Mouse (Mus musculus): ENCODE measurements around the gene Stmn3. TPM values are rescaled to one million over a fixed set of nuclear protein-coding genes. Genes with fewer than 3 reads are reported as not detected.
"Not testable (repeated sequence)": the region's sequence is repeated elsewhere in the genome, so short reads cannot be mapped to it uniquely, and the experiment has no call there.

Gene Stmn3
- polyA plus RNA-seq, 1 experiment from 2014 or later = 133 TPM

- WGBS = 15% methylated on average over 5 of the region's 5 CpGs
- H3K4me3 ChIP-seq = peak overlapping the region; percentile 72
- peaks cover 21% of the 10 kb centered on the region for H3K4me1 ChIP-seq
- peak overlapping the region; percentile 90 for H3K27ac ChIP-seq (replicated peaks)
- peaks cover 68% of the 10 kb centered on the region for H3K27me3 ChIP-seq (ENCODE audit: low read depth, poor library complexity, severe bottlenecking)
- DNase-seq (ENCODE audit: low spot score) = no peak
- peaks cover 11% of the 10 kb centered on the region for H3K36me3 ChIP-seq
- H3K9me3 ChIP-seq (replicated peaks) = no peaks in the 10 kb centered on the region
These were observed 1.3 kb downstream of the Stmn3 start for GRCm38 (mm10) chr2:181313006-181313343.

GRCm38 (mm10) chr2:181312435-181312834 lies 1.9 kb downstream of the Stmn3 start:
- no peak for DNase-seq (ENCODE audit: low spot score)
- H3K27me3 ChIP-seq (ENCODE audit: low read depth, poor library complexity, severe bottlenecking) = peaks cover 72% of the 10 kb centered on the region
- peak overlapping the region; percentile 72 for H3K4me3 ChIP-seq
- peaks cover 21% of the 10 kb centered on the region for H3K4me1 ChIP-seq
- no peaks in the 10 kb centered on the region for H3K9me3 ChIP-seq (replicated peaks)
- no peak overlapping the region for H3K27ac ChIP-seq (replicated peaks)
- WGBS = 76% methylated on average over 3 of the region's 3 CpGs
- peaks cover 16% of the 10 kb centered on the region for H3K36me3 ChIP-seq

- Histone ChIP-seq H3K9me3 (replicated peaks) (no peaks in the 10 kb centered on the region), H3K4me1 (peaks cover 6% of the 10 kb centered on the region; the same call in 1 of the 2 replicates), H3K36me3 (peaks cover 40% of the 10 kb centered on the region), H3K4me3 (0 out of 2 replicates have a peak overlapping the region, but pooled peaks have one; percentile 14), H3K27me3 (ENCODE audit: low read depth, poor library complexity, severe bottlenecking) (peaks cover 48% of the 10 kb centered on the region), H3K27ac (replicated peaks) (no peak overlapping the region)
- peak; percentile 61 for DNase-seq (ENCODE audit: low spot score)
- 12% methylated on average over 30 of the region's 30 CpGs for WGBS
These were observed 7.0 kb downstream of the Stmn3 start for GRCm38 (mm10) chr2:181307144-181307804.

GRCm38 (mm10) chr2:181304944-181305343 lies 9.4 kb downstream of the Stmn3 start:
- no peaks in the 10 kb centered on the region for H3K9me3 ChIP-seq (replicated peaks)
- peaks cover 63% of the 10 kb centered on the region for H3K36me3 ChIP-seq
- H3K27me3 ChIP-seq (ENCODE audit: low read depth, poor library complexity, severe bottlenecking) = peaks cover 42% of the 10 kb centered on the region
- H3K27ac ChIP-seq (replicated peaks) = no peak overlapping the region
- WGBS = 82% methylated on average over 1 of the region's 1 CpGs
- H3K4me3 ChIP-seq = no peak overlapping the region
- DNase-seq (ENCODE audit: low spot score) = no peak
- H3K4me1 ChIP-seq = peaks cover 6% of the 10 kb centered on the region; the same call in 1 of the 2 replicates

- WGBS = 30% methylated on average over 3 of the region's 3 CpGs
- H3K4me1 ChIP-seq = 0 out of 2 replicates have a peak, but pooled peaks cover 2% of the 10 kb centered on the region
- no peak for DNase-seq (ENCODE audit: low spot score)
- H3K36me3 ChIP-seq = peaks cover 55% of the 10 kb centered on the region
- no peak overlapping the region for H3K4me3 ChIP-seq
- H3K9me3 ChIP-seq (replicated peaks) = no peaks in the 10 kb centered on the region
- peaks cover 21% of the 10 kb centered on the region for H3K27me3 ChIP-seq (ENCODE audit: low read depth, poor library complexity, severe bottlenecking)
- H3K27ac ChIP-seq (replicated peaks) = no peak overlapping the region
These were observed 12.3 kb downstream of the Stmn3 start for GRCm38 (mm10) chr2:181302041-181302440.

- H3K4me3 ChIP-seq = no peak overlapping the region
- H3K36me3 ChIP-seq = peaks cover 11% of the 10 kb centered on the region
- peaks cover 22% of the 10 kb centered on the region for H3K4me1 ChIP-seq
- no peaks in the 10 kb centered on the region for H3K9me3 ChIP-seq (replicated peaks)
- H3K27me3 ChIP-seq (ENCODE audit: low read depth, poor library complexity, severe bottlenecking) = no peaks in the 10 kb centered on the region
- 92% methylated on average over 1 of the region's 1 CpGs for WGBS
- DNase-seq (ENCODE audit: low spot score) = no peak
- H3K27ac ChIP-seq (replicated peaks) = no peak overlapping the region
These were observed 23.4 kb downstream of the Stmn3 start for GRCm38 (mm10) chr2:181290937-181291336.

GRCm38 (mm10) chr2:181288691-181289090 lies 25.6 kb downstream of the Stmn3 start:
- 85% methylated on average over 3 of the region's 3 CpGs for WGBS
- Histone ChIP-seq H3K9me3 (replicated peaks) (no peaks in the 10 kb centered on the region), H3K27me3 (ENCODE audit: low read depth, poor library complexity, severe bottlenecking) (no peaks in the 10 kb centered on the region)

GRCm38 (mm10) chr2:181287958-181288350 lies 26.3 kb downstream of the Stmn3 start, which contains the start of gene Gmeb2:
Gene Gmeb2, minus strand, starts transcription at chr2:181288035.
- peak; percentile 91 for DNase-seq (ENCODE audit: low spot score)
- Histone ChIP-seq H3K27ac (replicated peaks) (peak within 1 kb of the TSS; percentile 98), H3K4me3 (peak within 1 kb of the TSS; percentile 75), H3K36me3 (peaks cover 33% of the 10 kb centered on the region), H3K4me1 (peaks cover 22% of the 10 kb centered on the region)
- H3K9me3 ChIP-seq (replicated peaks); H3K27me3 ChIP-seq (ENCODE audit: low read depth, poor library complexity, severe bottlenecking): not testable (repeated sequence)
- WGBS = 4% methylated on average over 38 of the region's 38 CpGs

More at GRCm38 (mm10) chr2:181288691-181289090, 25.6 kb downstream of the Stmn3 start:
- H3K4me1 ChIP-seq = peaks cover 22% of the 10 kb centered on the region
- DNase-seq (ENCODE audit: low spot score) = no peak
- H3K4me3 ChIP-seq = peak overlapping the region; percentile 75
- H3K36me3 ChIP-seq = peaks cover 25% of the 10 kb centered on the region
- peak overlapping the region; percentile 98; the same call in 1 of the 2 replicates for H3K27ac ChIP-seq (replicated peaks)

- peak overlapping the region; percentile 98 for H3K27ac ChIP-seq (replicated peaks)
- peaks cover 38% of the 10 kb centered on the region for H3K36me3 ChIP-seq
- peaks cover 22% of the 10 kb centered on the region for H3K4me1 ChIP-seq
- DNase-seq (ENCODE audit: low spot score) = peak; percentile 90
- no peaks in the 10 kb centered on the region for H3K27me3 ChIP-seq (ENCODE audit: low read depth, poor library complexity, severe bottlenecking)
- no peaks in the 10 kb centered on the region for H3K9me3 ChIP-seq (replicated peaks)
- under 1% methylated on average over 61 of the region's 71 CpGs for WGBS
- H3K4me3 ChIP-seq = peak overlapping the region; percentile 75
These were observed 26.9 kb downstream of the Stmn3 start for GRCm38 (mm10) chr2:181287338-181287957.

- no peak for DNase-seq (ENCODE audit: low spot score)
- Histone ChIP-seq H3K9me3 (replicated peaks) (no peaks in the 10 kb centered on the region), H3K36me3 (peaks cover 44% of the 10 kb centered on the region), H3K27ac (replicated peaks) (peak overlapping the region; percentile 98), H3K4me3 (peak overlapping the region; percentile 75), H3K27me3 (ENCODE audit: low read depth, poor library complexity, severe bottlenecking) (no peaks in the 10 kb centered on the region), H3K4me1 (peaks cover 22% of the 10 kb centered on the region)
- 60% methylated on average over 6 of the region's 6 CpGs for WGBS
These were observed 27.5 kb downstream of the Stmn3 start for GRCm38 (mm10) chr2:181286629-181287337.

- no peaks in the 10 kb centered on the region for H3K4me1 ChIP-seq
- H3K27ac ChIP-seq (replicated peaks) = no peak overlapping the region
- no peaks in the 10 kb centered on the region for H3K27me3 ChIP-seq (ENCODE audit: low read depth, poor library complexity, severe bottlenecking)
- 98% methylated on average over 1 of the region's 1 CpGs for WGBS
- DNase-seq (ENCODE audit: low spot score) = no peak
- peaks cover 92% of the 10 kb centered on the region for H3K36me3 ChIP-seq
- H3K9me3 ChIP-seq (replicated peaks) = no peaks in the 10 kb centered on the region
- no peak overlapping the region for H3K4me3 ChIP-seq
These were observed 34.3 kb downstream of the Stmn3 start for GRCm38 (mm10) chr2:181279968-181280367.

GRCm38 (mm10) chr2:181277866-181278265 lies 36.4 kb downstream of the Stmn3 start:
- H3K36me3 ChIP-seq = peaks cover 93% of the 10 kb centered on the region
- H3K4me1 ChIP-seq = no peaks in the 10 kb centered on the region
- no peak for DNase-seq (ENCODE audit: low spot score)
- no peak overlapping the region for H3K4me3 ChIP-seq
- 88% methylated on average over 3 of the region's 3 CpGs for WGBS
- no peaks in the 10 kb centered on the region for H3K9me3 ChIP-seq (replicated peaks)
- no peak overlapping the region for H3K27ac ChIP-seq (replicated peaks)
- H3K27me3 ChIP-seq (ENCODE audit: low read depth, poor library complexity, severe bottlenecking) = no peaks in the 10 kb centered on the region

Data from midbrain, embryonic 10.5 days (tissue).